Mouse (Mus musculus) Muller cell, postnatal 12 days (primary cell): ENCODE data around the gene Gja5.

ENCODE experiments used
- DNase-seq: peaks from one replicate; pipeline ENCODE4 v3.0.0-alpha.2; 2015; ENCODE audit errors: inconsistent ontology term

The Gja5 gene

DNA sequence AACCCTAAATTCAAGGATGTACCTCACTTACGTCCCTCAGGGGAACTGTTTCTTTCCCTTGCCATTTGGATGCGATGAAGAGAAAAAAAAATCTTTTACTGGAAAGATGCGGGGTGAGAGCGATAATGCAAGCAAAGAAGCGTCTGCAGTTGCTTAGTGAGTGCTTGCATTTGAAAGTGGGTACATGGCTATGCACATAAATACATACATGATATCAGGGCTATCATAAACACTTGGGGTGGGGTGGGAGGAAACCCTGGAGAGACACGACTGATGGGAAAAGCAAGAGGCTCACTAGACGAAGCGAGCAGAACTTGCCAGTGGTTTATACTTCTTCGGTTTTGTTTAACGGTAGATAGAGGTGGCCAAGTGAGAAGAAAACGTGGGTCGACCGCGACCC, at the start of gene Gja5:
Gene Gja5 (plus strand): TSS at position 301 of the 400 bp plus-strand sequence.
- DNase-seq: no peak

DNA sequence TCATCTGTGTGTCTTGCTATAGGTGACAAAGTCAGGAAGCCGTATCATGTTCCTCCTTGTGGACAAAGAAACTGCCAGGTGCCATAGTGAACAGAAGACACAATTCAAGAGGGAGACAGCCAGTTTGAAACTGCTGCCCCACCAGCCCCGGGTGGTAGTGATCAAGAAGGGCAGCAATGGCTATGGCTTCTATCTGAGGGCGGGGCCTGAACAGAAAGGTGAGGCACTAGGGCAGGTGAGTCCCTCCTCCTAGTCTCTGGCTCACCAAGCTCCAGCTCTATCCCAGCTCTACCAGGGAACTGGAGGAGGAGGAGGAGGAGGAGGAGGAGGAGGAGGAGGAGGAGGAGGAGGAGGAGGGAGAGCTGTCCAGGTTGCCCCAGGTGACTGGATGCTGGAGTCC, 48.7 kb upstream of the Gja5 start:
- DNase-seq: no peak

DNA sequence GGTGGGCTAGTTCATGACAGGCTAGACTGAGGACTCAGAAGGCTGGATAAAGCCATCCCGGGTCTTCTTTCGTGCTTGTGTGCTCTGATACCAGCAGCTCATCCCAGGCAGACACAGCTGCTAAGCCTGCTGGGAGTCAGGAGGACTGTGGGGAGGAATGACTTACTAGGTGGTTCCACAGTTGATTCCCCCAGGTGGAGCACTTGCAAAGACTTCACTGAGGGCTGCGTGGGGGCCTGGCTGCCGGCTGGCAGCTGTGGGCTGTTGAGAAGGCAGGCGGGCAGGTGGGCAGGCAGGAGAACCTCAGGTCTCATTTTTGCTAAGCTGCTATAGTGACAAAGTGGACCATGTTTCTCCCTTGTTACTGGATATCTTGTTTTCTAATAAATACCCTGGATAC, 44.0 kb upstream of the Gja5 start:
- DNase-seq: no peak

DNA sequence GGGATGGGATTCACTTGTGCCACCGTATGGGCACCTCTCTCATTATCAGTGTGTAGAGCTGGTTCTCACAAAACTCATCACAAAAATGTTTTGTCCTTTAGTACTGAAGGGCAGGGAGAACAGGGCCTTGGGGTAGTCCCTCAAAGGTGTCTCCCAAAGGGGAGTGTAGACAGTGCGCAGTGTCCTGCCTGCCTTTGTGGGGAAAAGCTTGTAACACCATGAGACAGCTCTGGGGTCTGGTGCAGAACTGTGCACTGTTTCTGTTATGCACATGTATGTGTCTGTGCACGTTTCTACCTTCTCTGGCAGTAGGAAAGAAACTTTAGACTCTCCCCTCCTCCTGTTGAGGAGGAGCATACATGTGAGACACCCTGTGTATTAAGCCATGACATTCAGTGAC, 36.6 kb upstream of the Gja5 start:
- DNase-seq: no peak

DNA sequence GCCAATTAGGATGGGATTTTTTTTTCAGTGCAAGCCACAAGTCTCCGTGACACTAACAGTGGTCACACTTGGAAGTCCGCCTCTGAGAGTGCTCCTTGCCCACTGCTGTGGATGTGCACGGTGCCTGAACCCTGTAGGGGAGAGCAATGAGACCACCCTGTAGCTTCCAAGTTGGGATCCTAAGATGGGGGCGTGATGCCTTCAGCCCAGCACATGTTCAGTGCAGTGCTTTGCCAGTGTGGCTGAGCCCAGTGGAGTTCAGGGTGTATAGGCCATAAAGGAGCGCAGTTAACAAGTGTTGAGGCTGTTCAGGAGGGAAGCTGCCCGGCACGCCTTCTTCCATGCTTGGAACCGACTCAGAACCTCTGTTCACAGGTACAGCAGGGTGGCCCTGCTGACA, 35.9 kb upstream of the Gja5 start:
- DNase-seq: no peak

DNA sequence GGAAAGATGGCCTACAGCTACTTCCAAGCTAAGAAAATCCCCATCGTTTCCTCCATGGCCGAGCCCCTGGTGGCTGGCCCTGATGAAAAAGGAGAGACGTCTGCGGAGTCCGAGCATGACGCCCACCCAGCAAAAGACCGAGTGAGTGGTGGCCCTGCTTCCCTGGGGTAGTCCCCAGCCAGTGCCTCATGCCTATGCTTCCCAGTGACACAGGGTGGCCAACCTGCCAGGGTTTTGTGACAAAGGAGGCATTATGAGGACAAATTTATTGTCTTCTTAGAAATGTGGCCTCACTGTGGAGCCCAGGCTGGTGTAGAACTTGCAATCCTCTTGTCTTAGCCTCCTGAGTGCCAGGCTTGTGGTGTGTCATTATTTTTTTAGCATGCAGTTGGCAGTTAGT, 35.4 kb upstream of the Gja5 start:
- DNase-seq: no peak

DNA sequence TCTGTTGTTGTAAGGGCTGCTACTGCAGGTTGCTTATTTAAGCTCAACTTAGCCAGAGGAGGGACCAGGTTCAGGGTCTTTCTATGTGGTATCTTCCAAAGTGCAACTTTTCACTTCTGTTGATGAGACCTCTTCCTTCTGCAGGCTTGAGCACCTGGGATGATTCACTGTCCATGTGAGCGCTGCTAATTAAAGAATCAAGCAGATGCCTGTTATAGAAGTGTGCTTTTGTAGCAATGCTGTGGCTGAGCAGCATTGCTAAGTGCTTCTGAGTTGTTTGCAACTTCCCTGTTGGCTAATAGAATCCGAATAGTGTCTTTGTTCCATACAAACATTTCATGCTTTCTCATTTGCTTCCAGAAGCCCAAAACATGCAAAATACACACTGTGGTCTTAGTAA, 34.2 kb upstream of the Gja5 start:
- DNase-seq: no peak

DNA sequence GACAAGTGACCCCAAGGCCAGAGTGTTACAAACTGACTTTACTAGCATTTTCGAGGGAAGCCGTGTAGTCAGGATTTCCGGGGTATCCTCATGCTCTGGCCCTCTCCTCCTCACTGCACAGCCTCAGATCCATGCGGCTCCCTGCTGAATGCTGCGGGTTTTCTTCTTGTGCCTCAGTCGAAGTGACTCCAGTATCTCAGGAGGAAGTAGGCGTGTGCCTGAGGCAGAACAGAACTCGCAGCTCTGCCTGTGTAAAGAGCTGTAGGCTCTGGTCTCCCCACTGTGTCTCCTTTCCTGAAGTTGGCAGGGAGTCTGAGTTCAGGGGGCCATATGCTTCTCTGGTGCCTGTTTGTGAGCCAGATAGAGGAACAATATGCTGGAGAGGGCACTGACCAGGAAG, 33.4 kb upstream of the Gja5 start:
- no peak for DNase-seq

DNA sequence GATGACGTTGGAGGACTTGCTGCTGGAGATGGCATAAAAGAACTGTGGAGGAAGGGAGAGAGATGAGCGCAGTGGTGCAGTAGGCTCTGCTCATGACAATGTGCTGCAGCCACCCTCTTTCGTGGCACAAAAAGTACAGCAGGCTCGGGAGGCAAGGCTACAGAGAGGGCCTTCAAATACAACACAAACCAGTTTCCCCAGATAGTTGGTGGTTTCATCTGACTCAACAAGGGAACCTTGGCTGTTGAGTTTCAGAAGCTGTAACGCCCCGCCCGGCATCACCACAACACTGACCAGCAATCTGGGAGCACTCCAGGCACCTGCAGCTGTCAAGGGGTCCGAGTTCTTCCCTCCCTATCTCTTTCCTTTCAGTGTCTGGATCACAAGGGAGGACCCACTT, 32.0 kb upstream of the Gja5 start:
- DNase-seq: no peak

DNA sequence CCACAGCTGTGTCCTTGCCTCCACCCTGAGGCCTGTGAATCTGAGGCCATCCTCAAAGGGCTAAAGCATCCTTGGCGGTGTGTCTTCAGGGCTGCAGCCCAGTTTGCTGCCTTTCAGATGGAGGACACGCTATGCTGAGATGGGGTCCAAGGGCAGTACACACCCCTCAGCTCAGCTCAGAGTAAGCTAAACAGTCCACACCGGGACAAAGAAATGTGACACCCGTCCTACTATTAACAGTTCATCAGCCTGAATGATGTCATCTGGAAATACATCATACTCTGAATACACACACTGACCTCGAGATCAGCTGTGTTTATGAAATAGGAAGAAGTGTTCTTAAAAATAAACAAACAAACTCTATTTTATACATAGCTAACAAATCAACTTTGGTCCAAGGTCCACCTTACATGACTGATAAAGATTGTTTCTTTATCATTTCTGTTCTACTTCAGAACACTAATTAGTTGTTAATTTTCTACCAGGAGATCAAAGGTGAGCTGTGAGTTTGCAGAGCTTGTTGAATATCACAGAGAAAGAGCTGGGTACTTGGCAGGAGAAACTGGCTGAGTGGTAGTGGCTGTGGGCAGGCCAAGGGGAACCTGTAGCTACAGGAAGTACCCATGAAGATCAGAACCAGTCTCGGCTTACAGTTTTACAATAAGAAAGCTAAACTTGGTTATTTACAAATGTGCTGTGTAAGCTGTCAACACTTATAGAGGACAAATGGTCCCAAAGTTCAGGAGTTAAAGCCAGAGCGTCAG, 29.5 kb upstream of the Gja5 start:
- no peak for DNase-seq

DNA sequence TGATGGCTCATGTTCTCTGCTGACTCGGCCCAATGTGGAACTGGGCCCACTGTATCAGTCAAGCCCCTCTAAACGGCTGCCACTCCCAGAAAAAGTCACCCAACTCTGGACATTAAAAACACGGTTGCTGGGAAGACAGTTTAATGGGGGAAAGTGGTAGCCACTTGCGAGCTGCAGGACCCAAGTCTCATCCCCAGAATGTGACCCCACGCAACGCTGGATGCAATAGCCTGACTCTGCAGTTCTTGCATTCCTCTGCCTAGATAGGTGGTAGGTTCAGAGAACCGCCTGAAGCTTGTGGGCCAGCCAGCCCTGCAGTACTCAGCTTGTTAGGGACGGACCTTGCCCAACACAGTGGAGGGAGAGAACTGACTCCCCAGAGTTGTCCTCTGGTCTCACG, 25.0 kb upstream of the Gja5 start:
- no peak for DNase-seq

DNA sequence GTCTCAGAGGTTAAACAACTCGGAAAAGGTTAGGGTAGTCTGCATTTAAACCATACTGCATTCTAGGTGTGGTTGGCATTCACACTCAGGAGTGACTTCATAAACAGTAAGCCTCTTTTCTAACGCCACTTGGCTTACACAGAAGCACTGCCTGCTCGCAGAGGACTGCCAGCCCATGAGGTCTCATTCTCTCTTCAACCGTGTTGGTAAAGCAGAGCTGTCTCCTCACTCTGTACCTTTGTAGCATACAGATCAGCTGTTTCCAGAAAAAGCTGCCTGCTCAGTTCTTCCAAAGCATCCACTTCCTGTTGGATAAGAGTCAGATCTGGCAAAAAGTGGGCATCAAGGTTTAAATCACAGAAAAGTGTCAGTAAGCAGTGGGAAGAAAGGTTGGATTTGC, 24.1 kb upstream of the Gja5 start:
- DNase-seq: no peak

DNA sequence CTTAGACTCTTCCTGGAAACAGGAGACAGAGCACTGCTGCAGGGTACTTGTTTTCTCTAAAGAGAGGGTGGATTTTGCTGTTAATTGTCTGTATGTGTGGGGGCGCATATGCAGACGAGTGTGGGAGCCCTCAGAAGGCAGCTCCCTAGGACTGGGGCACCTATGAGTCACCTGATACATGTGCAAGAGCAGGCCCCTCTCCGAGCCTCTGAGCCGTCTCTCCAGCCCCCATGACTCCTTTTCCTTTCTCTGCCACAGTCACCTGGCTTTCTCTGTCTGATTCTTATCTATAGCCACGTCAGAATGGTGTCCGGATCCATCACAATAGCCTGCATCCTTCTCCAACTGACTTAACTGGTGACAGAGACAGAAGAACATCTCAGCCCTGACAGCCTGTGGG, 22.9 kb upstream of the Gja5 start:
- no peak for DNase-seq

DNA sequence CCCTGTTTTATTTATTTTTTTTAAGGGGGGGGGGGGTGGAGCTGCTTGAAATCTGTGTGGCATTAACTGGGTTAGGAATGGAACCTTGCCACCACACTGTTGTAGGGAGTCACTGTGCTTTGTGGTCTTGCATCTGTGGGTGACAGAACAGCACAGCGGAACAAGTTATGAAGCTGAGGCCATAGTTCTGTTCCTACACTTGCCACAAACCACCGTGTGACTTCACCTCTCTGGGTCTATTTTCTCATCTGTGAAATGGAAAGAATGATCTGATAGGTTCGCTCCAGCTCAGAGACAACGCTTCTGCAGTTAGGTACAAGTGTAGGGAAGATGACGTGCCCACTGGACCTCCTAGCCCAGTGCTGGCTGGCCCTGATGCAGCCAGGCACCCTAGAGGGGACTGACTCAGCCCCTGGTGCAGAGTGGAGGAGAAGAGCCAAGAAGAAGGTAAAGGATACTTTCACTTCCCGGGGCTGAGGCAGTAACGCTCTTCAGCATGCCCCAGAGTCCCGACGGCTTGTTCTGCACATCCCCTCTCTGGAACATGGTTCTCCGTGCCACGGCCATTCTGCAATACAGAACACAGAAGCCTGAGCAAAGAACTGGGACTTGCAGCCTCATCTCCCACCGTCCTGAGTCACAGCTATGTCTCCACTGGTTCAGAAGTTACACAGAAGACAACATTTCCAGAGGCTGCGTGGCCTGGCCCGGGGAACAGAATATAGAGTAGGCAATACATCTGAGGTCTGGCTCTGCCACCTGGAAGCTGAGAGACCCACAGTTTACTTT, 22.2 kb upstream of the Gja5 start:
- no peak for DNase-seq

DNA sequence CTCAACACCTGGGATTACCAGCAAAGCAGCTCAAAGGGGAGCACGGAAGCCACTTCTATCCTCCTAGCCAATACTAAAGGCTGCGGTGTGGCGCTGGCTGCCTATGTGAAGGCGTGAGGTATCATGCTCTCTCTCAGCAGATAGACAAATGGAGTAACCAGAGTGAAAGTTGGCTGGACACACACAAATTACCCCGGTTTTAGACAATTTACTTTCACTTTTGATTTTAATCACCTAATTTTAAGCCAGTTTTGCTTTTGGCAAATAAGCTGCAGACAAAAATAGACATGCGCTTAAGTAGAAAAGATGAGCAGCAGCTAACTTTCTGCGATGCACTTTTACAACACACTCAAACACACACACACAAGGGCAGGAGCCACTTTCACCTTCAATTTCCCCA, 20.8 kb upstream of the Gja5 start:
- DNase-seq: no peak

DNA sequence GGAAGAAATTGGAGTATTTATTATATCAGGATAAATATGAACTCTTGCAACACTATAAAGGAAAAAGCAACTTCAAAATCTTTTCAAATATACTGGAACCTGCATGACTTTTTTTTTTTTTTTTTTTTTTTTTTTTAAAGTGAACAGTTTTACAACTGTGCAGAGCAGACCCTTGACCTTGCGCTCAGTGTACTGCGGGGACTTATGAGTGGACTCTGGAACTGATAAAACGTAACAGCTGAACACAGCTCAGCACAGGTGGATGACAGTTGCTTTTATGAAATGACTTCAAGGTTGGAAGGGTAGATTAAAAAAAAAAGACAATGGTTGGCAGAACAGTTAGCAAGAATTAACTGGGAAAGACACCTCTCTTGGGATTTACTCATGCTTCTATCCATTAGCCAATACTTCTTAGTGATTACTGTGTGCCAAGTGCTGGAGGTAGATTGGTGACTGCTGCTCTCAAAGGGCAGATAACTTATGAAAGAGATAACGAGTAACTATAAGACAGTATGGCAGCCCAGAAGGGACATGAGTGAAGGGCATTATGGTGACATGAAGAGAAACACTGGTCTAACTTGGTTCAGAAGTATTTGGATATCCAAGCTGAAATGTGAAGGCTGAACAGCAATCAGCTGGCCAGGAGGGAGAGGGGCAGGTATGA, 2.0 kb upstream of the Gja5 start:
- DNase-seq: no peak

DNA sequence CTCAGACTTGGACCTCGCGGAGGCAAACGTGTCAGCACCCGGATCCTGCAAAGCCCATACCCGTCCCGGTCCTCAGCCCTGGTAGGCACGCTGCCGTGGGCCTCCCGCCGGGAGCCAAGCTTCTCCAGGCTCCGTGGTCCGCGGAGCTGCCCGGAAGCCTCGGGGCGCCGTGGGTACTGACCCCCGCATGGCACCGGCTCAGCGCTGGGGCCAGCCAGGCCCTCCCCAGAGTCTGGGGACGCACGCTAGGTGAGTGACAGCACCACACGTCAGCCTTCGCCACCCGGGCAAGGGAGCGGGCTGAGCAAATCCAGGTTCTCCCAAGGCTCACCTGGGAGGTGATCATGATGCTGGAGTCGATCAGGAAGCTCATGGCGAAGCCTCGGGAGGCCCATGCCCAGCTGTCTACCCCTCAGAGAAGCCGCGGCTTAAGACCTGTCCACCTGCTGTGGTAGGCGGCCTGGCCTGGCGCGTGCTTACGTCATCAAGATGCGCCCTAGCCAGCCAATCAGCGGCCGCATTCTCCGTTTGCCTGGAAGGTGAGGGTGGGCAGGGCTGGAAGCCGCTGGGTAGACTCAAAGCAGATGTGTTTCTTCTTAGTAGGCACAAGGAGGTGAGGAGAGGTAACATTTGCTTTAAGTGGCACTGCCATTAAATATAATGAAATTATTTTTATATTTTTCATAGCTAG, 503 bp downstream of the Gja5 start, which contains the start of gene Gpr89:
Gene Gpr89 (minus strand): TSS at position 496 of the 691 bp plus-strand sequence.
- peak; percentile 87 for DNase-seq

DNA sequence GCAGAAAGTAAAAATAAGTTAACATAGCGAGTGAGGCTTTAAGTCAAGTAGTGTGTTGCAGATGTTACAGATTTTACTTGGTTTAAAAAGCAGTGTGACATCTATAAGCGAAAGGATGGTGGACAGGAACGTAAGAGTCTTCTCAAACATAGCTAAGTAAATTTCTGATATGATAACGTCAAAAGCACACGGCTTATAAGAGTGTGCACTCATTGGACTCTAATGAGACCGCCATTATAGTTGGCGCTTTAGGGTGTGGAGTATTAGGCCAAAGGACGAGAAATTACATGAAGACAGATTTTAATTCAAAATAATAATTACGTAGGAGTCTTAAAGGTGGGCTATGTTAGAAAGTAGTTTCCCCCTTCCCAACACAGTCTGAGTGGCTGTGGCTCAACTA, 1.1 kb downstream of the Gja5 start:
- DNase-seq: no peak

DNA sequence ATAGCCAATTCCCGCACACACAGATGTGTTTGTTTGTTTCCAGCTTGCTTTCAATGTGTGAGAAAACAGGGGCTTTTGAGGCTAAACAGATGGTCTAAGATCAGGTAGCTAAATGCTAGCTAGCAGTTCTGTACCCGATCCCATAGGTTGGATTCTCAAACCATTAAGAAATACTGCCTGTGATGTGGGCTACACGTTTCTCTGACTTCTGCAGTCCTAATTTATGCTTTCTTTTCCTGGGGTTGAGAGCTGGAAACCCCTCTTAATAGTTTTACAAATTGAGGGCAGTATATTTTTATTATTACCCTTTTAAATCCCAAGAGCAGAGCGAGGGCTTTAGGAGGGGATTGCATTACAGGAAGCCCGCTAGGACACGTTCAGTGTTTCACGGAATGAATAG, 16.5 kb downstream of the Gja5 start:
- no peak for DNase-seq

DNA sequence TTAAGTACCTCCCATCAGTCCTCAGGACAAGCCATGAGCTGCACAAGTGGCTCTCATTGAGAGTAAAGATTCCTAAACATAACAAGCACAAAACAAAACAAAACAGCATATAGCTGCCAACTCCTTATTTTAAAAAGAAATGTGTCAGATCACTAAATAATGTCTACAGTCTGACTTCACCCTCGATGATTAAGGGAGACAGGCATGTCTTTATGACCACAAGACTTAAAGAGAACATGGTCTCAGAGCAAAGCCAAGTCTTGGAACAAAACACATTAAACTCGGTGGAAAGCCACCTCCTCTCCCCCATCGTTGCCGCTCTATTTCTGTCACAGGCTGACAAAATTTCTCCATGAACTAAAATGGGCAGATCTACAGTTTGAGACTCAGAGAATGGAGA, 20.1 kb downstream of the Gja5 start:
- DNase-seq: no peak

DNA sequence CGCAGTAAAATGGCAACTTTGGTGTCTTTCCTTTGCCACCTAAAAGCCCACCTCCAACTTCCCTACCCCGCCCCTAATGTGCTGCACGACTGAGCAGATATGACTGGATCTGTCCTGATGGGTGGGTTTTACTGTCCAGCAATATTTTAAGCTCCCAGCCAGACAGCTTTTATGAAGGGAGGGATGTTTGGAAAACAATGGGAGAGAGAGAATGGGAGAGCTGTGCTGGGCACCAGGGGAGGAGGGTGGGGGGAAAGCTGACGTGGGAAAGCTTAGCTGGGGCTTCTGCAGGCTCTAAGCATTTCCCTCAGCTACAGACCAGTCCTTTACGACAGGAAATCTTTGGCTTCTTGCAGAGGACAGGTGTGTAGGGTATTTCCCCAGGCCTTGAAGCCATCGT, 21.4 kb downstream of the Gja5 start, which contains the start of gene Gja8:
Gene Gja8 (minus strand): TSS at position 101 of the 400 bp plus-strand sequence.
- no peak for DNase-seq

DNA sequence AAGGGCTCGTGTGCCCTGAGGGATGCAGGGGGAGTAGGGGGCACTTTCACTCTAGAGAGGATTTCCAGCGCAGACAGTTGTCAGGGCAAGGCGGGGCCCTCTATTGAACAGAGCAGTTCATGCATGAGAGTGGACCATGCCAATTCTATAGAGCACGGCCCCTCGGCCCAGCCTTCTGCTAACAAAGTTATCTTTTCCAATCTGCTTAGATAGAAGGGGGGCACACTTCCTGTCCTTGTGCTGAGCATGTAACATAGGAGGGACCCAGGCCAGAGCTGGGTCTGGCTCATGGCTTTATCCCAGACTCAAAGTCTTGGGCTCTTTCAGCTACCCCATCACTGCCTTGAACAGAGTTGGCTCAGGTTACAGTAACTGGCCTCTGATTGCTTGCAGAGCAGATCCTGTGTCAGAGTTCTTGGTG, 26.8 kb downstream of the Gja5 start:
- no peak for DNase-seq
